Mouse (Mus musculus) CD8-positive naive resting alpha-beta T cell, adult 57 days (primary cell): Measurements from ENCODE around the gene Nupr1. TPM values are rescaled to one million over a fixed set of nuclear protein-coding genes. Genes with fewer than 3 reads are reported as not detected.

Experiments used
- total RNA-seq: library from RNA; stranded (reverse); gene quantifications from one replicate; pipeline ENCODE4 v1.2.4, GENCODE M21; 2023

The Nupr1 gene
- not detected for total RNA-seq

DNA sequence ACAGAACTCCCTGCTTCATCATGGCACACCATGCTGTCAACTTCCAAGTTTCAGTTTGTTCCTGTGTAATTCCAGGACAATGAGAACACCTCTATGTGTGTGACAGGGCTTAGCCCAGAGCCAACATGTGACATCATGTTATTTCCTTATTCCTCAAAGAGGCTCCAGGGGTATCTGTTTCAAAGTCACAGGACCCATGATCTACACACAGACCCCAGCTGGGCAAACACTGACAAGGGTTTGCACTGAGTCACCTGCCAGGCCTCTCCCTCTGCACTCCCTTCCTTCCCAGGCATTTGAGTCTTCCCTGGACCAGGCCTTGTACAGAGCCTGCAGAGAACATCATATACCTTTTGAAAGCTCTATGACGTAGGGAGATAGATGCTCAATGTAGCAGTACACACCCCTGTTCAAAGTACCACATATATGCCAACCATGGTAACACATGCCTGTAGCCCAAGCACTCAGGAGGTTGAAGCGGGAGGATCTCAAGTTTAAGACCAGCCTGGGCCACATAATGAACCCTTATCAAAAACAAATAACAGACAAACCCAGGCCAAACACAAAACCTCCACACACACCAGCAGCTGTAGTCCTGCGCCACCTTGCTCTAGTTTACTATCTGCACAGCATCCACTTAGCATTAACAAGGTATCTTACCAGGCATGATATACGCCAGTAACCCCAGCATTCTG, at the start of gene Nupr1:
Gene Nupr1, minus strand, starts transcription at position 38 of the 695 bp plus-strand sequence.

DNA sequence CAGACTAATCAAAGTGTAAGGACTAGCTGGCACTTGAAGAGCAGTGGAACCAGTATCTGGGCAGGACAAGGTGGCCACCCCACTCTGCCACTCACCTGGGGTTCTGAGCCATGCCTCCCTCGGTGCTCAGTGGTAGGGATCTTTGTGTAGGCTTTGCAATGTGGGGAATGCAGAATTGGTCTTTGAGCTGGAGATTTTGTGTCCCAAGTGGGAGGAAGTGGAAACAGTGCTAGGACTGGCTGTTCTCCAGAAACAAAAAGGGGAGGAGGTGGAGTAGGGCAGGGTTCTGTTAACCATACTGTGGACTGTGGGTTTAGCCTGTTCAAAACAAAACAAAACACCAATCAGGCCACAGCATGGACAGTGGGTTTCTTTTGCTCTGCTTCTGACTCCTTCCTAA, 45.5 kb upstream of the Nupr1 start, which contains the start of gene Sult1a1:
Gene Sult1a1, minus strand, starts transcription at position 226 of the 400 bp plus-strand sequence.

DNA sequence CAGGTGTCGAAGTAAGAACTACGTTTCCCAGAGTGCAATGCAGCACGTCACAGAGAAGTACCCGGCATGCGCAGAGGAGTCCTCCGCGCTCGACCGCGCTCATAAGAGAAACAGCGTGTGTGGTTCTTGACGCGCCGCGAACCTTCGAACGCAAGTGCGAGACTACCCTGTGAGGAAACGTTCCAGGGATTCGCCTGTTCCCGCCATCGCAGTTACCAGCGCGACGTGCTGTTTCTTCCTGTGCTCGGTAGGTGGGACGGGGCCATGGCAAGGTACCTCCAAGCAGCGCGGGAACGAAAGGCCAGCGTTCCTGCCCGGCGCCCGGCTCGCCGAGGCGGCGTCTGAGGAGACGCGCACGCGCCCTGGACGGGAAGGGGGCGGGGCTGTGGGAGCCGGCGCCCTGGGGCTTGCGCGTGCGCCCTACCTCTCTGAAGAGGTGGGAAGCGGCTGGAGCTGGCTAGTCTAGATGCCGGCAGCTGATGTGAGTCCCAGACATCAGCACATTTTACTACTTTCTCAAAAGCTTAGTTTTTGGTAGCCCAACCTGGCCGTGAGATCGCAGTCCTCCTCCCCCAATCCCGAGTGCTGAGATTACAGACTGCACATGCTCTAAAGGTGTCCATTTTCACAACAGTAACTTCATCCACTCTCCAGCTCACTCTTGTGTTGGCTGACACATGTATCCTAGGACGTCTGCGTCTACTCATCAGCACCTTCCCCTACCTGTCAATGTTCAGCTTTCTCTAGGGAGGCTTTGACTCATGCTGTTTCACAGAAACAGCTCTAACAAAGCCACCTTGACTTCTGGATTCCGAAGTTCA, 18.8 kb upstream of the Nupr1 start, which contains the start of gene Sgf29:
Gene Sgf29, plus strand, starts transcription at position 79 of the 821 bp plus-strand sequence.

DNA sequence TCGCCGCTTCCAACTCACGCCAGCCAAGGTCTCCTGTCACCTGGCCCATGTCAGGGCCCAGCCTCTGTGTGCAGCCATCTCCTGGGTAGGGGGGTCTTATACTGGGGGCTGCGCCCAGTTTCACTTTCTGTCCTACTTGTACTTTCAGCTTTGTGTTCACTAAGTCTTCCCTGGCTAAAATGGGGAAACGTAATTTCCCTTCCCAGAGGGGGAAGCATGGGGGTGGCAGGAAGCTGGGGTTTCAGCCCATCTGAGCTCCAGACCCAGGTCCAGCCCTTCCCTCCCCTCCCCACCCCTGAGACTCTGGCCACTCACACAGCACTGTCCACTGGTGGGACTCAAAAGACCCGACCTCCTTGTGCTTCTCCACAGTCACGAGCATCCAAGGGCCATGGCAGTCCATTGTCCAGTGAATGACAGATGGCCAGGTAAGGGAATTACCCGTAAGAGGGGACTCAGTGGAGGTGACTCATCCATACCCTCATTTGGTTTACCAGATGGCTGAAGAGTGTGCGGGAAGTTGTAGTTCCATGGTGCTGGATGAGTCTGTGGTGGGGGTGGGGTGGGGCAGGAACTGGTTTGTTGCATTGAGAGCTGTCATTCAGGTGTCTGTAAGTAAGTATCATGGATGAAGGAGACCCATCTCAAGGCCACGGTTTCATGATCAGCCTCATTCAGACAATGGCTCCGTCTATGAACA, 35.6 kb downstream of the Nupr1 start, which contains the start of gene Il27:
Gene Il27, minus strand, starts transcription at position 80 of the 700 bp plus-strand sequence.

DNA sequence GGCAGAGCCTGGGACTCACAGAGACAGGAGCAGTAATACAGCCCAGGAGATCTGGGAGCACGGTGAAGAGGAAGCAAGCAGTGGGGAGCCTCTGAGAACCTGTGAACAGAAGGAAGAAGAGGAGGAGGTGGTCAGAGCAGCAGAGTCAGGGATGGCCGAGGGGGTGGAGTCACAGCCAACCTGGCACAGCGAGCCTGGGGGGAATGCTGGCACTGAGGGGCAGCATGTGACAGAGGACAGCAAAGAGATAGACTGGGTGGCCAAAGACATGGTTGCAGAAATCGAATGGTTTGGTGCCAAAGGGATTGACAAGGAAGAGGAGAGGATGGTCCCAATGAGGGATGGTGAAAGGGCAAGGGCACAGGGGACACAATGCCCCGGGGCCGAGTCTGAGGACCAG, 44.9 kb downstream of the Nupr1 start, which contains the start of gene Cln3:
Gene Cln3, minus strand, starts transcription at position 101 of the 400 bp plus-strand sequence.

DNA sequence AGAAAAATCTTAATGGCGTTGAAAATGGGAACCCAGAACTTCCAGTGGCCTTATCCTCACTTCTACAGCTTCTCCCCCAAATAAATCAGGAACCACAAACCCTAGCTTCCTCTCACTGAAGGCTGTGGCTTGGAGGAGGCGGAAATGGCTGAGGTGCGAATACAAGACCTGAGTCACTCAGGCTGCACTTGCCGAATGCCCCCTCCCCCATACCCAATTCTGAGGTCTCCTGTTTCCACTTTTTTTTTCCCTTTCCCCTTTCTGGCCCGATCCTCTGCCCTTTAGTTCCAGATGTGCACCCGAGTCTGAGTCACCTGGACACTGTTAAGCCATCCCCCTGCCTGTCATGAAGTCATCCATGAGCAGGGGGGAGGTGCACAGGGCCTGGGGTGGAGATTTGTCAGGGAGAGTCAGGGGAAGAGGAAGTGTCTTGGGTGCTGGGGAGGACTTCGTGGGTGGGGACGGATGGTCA, 46.1 kb downstream of the Nupr1 start, which contains the start of gene Apobr:
Gene Apobr, plus strand, starts transcription at position 437 of the 472 bp plus-strand sequence.

Other genes with a start within 250 kb of the Nupr1 start
- 22.8 TPM for gene Nfatc2ip, start 234.1 kb downstream of the Nupr1 start, total RNA-seq
- gene Cd19, start 216.0 kb downstream of the Nupr1 start, total RNA-seq: 78.2 TPM
- gene Rabep2, start 202.1 kb downstream of the Nupr1 start, total RNA-seq: 36.5 TPM
- gene Atp2a1, start 167.8 kb downstream of the Nupr1 start, total RNA-seq: 1.3 TPM
- gene Sh2b1, start 155.4 kb downstream of the Nupr1 start, total RNA-seq: 93.6 TPM
- gene Tufm, start 143.5 kb downstream of the Nupr1 start, total RNA-seq: 43.1 TPM
- gene Atxn2l, start 127.4 kb downstream of the Nupr1 start, total RNA-seq: 201 TPM
- gene Eif3c, start 64.5 kb downstream of the Nupr1 start, total RNA-seq: 132 TPM
- 3.3 TPM for gene Apobr, start 45.9 kb downstream of the Nupr1 start, total RNA-seq
- 99.4 TPM for gene Cln3, start 45.0 kb downstream of the Nupr1 start, total RNA-seq
- gene Il27, start 35.9 kb downstream of the Nupr1 start, total RNA-seq: not detected
- 56.0 TPM for gene Sgf29, start 18.4 kb upstream of the Nupr1 start, total RNA-seq
- gene Sult1a1, start 45.6 kb upstream of the Nupr1 start, total RNA-seq: not detected
- gene Bola2, start 64.5 kb upstream of the Nupr1 start, total RNA-seq: 174 TPM
- 7.5 TPM for gene Slx1b, start 64.9 kb upstream of the Nupr1 start, total RNA-seq
- 1,247 TPM for gene Coro1a, start 76.9 kb upstream of the Nupr1 start, total RNA-seq
- gene Mapk3, start 128.7 kb upstream of the Nupr1 start, total RNA-seq: 42.7 TPM
- 4.1 TPM for gene Gdpd3, start 135.5 kb upstream of the Nupr1 start, total RNA-seq
- gene Ypel3, start 146.1 kb upstream of the Nupr1 start, total RNA-seq: 232 TPM
- gene Tbx6, start 150.6 kb upstream of the Nupr1 start, total RNA-seq: 7.7 TPM
- 228 TPM for gene Ppp4c, start 161.6 kb upstream of the Nupr1 start, total RNA-seq
- not detected for gene Fam57b, start 166.8 kb upstream of the Nupr1 start, total RNA-seq
- gene 4930451I11Rik, start 200.8 kb upstream of the Nupr1 start, total RNA-seq: not detected
- gene Doc2a, start 216.6 kb upstream of the Nupr1 start, total RNA-seq: not detected
- gene Hirip3, start 231.1 kb upstream of the Nupr1 start, total RNA-seq: 31.9 TPM
- 55.6 TPM for gene Ino80e, start 231.5 kb upstream of the Nupr1 start, total RNA-seq